Mouse (Mus musculus) bone marrow macrophage, adult 2 months (primary cell): ENCODE measurements around the gene Lsamp.

Experiments used
- CTCF ChIP-seq: IDR thresholded peaks from 2 replicates; pipeline ENCODE4 v1.5.1; 2012; ENCODE audit warnings: low read depth, mild to moderate bottlenecking, low read length, moderate library complexity
- POLR2A ChIP-seq: IDR thresholded peaks from 2 replicates; pipeline ENCODE4 v1.6.1; 2012; ENCODE audit warnings: mild to moderate bottlenecking, low read depth, low read length, borderline replicate concordance

DNA sequence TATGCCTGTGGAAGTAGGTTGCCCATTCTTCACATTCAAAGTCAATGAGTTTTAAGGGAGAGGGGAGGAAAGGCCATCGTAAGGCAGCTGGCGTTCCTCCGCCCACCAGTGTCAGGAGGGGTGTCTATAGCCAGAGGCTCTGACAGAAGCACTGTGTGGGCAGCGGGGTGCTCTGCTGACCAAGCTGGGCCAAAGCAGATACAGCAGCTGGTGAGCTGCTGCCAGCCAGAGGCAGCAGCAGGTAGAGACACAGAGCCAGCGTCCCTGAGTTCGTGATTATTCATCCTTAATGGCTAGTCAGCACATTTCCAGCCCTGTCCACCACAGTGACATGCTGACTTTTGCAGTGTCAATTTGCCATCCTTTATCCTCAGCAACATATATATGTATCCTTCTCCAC is 2163.0 kb downstream of the Lsamp start:
- TF ChIP-seq CTCF: no peak
- no peak for TF ChIP-seq POLR2A
